Mouse (Mus musculus) olfactory bulb, adult 2 months (tissue): ENCODE data around the gene Med15.

Experiments
- CTCF ChIP-seq: fragments of 200-500 bp; IDR thresholded peaks from 2 replicates; pipeline ENCODE4 v1.5.1; 2012; ENCODE audit warnings: low read depth, mild to moderate bottlenecking, low read length, moderate library complexity; ENCODE audit not compliant: insufficient read depth
- POLR2A ChIP-seq: fragments of 200-500 bp; IDR thresholded peaks from 2 replicates; pipeline ENCODE4 v1.6.1; 2012; ENCODE audit warnings: mild to moderate bottlenecking, low read depth, low read length, moderate library complexity; ENCODE audit not compliant: insufficient read depth

- TF ChIP-seq CTCF (peak; percentile 16; the same call in 1 of the 2 replicates), POLR2A (peak; percentile 15; the same call in 1 of the 2 replicates)
Observed at GRCm38 (mm10) chr16:17646310-17647114, 86.2 kb downstream of the Med15 start, which contains the start of gene Ccdc74a.
